Mouse (Mus musculus) C2C12 (cell line): ENCODE measurements around the gene Gas6. TPM values are rescaled to one million over a fixed set of nuclear protein-coding genes. Genes with fewer than 3 reads are reported as not detected.

Experiments used
- H3K27me3 ChIP-seq: one replicate; pipeline ENCODE4 v1.6.1; 2011; ENCODE audit not compliant: control insufficient read depth, insufficient read depth, insufficient read length
- H3K36me3 ChIP-seq: one replicate; pipeline ENCODE4 v1.6.1; 2011; ENCODE audit not compliant: control insufficient read depth, insufficient read depth
- H3K4me3 ChIP-seq: one replicate; pipeline ENCODE4 v1.5.1; 2011; ENCODE audit warnings: mild to moderate bottlenecking, control low read depth; ENCODE audit not compliant: poor library complexity, insufficient read depth, severe bottlenecking
- H3K79me2 ChIP-seq: one replicate; pipeline ENCODE4 v1.6.1; 2011; ENCODE audit not compliant: control insufficient read depth, insufficient read depth
- H3K79me3 ChIP-seq: one replicate; pipeline ENCODE4 v1.6.1; 2011; ENCODE audit warnings: low read depth, control low read depth
- H3ac ChIP-seq: one replicate; pipeline ENCODE3; 2011; ENCODE audit warnings: low read depth; ENCODE audit not compliant: control insufficient read depth, insufficient read length
- CEBPB ChIP-seq: IDR thresholded peaks from one replicate; pipeline ENCODE4 v1.6.1; 2011; ENCODE audit warnings: low read depth, mild to moderate bottlenecking, control low read depth, moderate library complexity
- CTCF ChIP-seq: IDR thresholded peaks from one replicate; pipeline ENCODE4 v1.5.1; 2011; ENCODE audit not compliant: control insufficient read depth, insufficient read depth, insufficient read length
- FOSL1 ChIP-seq: IDR thresholded peaks from one replicate; pipeline ENCODE4 v1.8.0; 2011; ENCODE audit warnings: mild to moderate bottlenecking, low read length; ENCODE audit not compliant: poor library complexity, insufficient read depth, severe bottlenecking
- MAX ChIP-seq: IDR thresholded peaks from one replicate; pipeline ENCODE4 v1.6.1; 2011; ENCODE audit warnings: mild to moderate bottlenecking, control low read depth
- MYOD1 ChIP-seq: IDR thresholded peaks from one replicate; pipeline ENCODE4 v1.6.1; 2011; ENCODE audit warnings: low read depth; ENCODE audit not compliant: control insufficient read depth, insufficient read length
- MYOG ChIP-seq: IDR thresholded peaks from one replicate; pipeline ENCODE4 v1.6.1; 2011; ENCODE audit not compliant: control insufficient read depth, insufficient read length; ENCODE audit errors: extremely low read depth
- USF1 ChIP-seq: IDR thresholded peaks from one replicate; pipeline ENCODE4 v1.6.1; 2011; ENCODE audit warnings: low read depth, mild to moderate bottlenecking, control low read depth, moderate library complexity
- polyA plus RNA-seq: library from polyadenylated mRNA; unstranded; fragments of >200 nt; fragmentation: generic; extraction: Trizol; gene quantifications from one replicate; pipeline ENCODE4 v1.2.1, GENCODE M21; 2012; ENCODE audit warnings: missing spikeins

The Gas6 gene
- polyA plus RNA-seq, 1 experiment = 0.73 TPM

DNA sequence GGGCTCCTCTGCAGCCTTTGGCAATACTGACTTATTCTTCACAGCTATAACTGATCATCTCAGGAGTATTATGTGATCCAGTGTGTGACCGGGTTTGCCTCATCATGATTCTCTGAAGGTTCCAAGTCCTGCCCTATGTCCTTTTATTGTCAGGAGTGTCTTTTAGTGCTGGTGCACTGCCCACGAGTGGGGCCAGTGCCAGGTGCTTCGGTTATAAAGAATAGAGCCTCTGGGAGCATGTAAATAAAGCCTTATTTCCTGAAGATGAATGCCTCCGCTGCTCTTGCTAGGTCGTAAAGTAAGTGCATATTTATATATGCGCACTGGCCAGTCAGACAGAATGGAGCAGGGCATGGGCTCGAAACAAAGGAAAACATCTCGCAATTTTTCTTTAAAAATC lies 38.8 kb upstream of the Gas6 start:
- Histone ChIP-seq H3K79me3 (no peaks in the 10 kb centered on the region), H3K36me3 (no peaks in the 10 kb centered on the region), H3K27me3 (no peaks in the 10 kb centered on the region), H3K79me2 (no peaks in the 10 kb centered on the region), H3K4me3 (no peak overlapping the region), H3ac (no peak overlapping the region)
- TF ChIP-seq CTCF (no peak), MYOG (no peak), MAX (no peak), USF1 (no peak), CEBPB (no peak), MYOD1 (no peak), FOSL1 (no peak)

GRCm38 (mm10) chr8:13531602-13532171 lies 37.4 kb upstream of the Gas6 start:
- no peaks in the 10 kb centered on the region for H3K27me3 ChIP-seq
- H3K4me3 ChIP-seq = no peak overlapping the region
- H3ac ChIP-seq = no peak overlapping the region
- no peaks in the 10 kb centered on the region for H3K36me3 ChIP-seq
- no peaks in the 10 kb centered on the region for H3K79me2 ChIP-seq
- TF ChIP-seq MAX (no peak), CEBPB (no peak), FOSL1 (no peak), USF1 (no peak), MYOG (no peak)
- no peaks in the 10 kb centered on the region for H3K79me3 ChIP-seq

- no peaks in the 10 kb centered on the region for H3K79me2 ChIP-seq
- no peak overlapping the region for H3K4me3 ChIP-seq
- H3K27me3 ChIP-seq = no peaks in the 10 kb centered on the region
- TF ChIP-seq MAX = peak; percentile 22
- TF ChIP-seq USF1 = peak; percentile 76
- TF ChIP-seq CTCF = no peak
- no peak for TF ChIP-seq FOSL1
- H3K79me3 ChIP-seq = no peaks in the 10 kb centered on the region
- H3ac ChIP-seq = no peak overlapping the region
- no peaks in the 10 kb centered on the region for H3K36me3 ChIP-seq
Measured at GRCm38 (mm10) chr8:13530941-13531340, 36.7 kb upstream of the Gas6 start.

DNA sequence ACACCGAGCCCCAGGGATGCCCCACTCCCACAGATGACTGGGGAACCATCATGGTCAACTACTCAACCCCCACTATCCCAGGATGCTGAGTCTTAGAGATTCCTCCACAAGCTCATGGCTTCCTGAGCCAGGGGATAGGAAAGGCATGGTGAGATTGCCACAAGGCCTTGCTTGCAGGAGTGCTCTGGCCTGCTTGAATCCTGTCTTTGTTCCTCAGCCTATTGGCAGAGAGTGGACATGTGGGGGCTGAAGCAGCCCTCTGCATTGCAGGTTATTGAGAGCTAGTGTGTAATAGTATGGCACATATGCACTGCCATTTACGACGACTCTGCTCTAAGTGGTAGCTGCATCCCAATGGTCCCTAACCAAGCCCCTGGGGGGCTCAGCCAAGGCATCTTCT lies 36.1 kb upstream of the Gas6 start:
- no peak overlapping the region for H3ac ChIP-seq
- no peak overlapping the region for H3K4me3 ChIP-seq
- no peak for TF ChIP-seq CTCF
- TF ChIP-seq MYOD1 = no peak
- TF ChIP-seq MYOG = no peak
- no peak for TF ChIP-seq MAX
- no peak for TF ChIP-seq FOSL1
- TF ChIP-seq CEBPB = no peak
- no peak for TF ChIP-seq USF1
- no peaks in the 10 kb centered on the region for H3K79me2 ChIP-seq
- no peaks in the 10 kb centered on the region for H3K27me3 ChIP-seq
- H3K36me3 ChIP-seq = no peaks in the 10 kb centered on the region
- H3K79me3 ChIP-seq = no peaks in the 10 kb centered on the region

DNA sequence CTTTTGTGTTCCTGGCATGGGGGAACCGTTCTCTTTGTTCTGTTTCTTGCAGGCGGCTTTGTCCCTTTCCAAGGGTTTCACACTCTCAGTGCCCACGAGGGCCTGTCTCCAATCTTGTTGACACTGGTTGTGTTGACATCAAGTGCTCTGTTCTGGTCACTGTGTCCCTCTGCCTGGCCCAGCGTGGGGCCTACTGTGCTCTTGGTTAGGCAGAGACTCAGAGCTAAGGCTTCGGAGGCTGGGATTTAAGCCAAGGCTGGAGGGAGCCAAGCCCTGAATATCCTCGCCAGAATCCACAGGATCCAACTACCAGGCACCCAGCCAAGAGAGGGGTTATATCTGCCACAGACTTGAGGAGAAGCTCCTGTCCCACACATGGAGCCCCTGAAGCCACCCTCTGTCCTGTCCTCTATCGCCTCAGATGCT lies 35.6 kb upstream of the Gas6 start:
- Histone ChIP-seq H3K36me3 (no peaks in the 10 kb centered on the region), H3K27me3 (no peaks in the 10 kb centered on the region), H3K4me3 (no peak overlapping the region)

DNA sequence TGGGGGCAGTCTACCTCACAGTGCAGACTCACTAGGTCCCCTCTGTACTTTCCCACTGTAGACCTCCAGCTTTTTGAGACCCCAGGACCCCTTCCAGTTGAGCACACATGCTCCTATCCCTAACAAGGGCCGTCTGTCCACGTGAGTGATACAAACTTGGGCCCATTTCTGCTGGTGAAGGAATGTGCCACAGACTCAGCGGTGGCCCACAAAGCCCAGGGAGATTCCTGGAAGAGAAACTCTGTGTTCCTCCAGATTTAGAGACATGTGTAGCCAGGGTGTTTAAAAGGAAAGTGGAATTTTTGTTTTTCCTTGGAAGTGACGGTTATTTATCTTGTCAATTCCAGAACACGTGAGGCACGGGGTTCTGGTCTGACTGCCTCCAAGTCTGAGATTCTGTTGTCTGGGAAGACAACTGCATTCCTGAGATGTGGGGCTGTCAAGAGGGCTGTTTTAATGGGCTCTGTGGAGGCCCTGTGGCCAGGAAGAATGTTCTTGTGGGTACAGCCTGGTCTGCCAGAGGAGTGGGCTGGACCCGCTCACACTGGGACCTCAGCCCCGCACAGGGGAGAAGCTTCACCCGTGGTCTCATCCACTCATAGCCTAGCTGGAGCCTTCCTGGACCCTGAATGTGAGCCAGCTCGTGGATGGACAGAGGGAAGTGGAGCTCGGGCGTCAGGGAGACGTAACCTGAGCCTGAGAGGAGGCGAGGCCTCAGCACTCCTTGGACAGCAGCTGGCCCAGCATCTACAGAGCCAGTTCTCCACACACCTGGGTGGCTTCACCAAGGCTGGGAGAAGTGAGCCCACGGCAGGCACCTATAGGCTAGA lies 34.9 kb upstream of the Gas6 start:
- Histone ChIP-seq H3K79me2 (no peaks in the 10 kb centered on the region), H3K4me3 (no peak overlapping the region), H3K27me3 (peaks cover 5% of the 10 kb centered on the region), H3ac (peak overlapping the region; percentile 23), H3K79me3 (no peaks in the 10 kb centered on the region), H3K36me3 (no peaks in the 10 kb centered on the region)
- TF ChIP-seq CTCF = no peak
- no peak for TF ChIP-seq FOSL1
- TF ChIP-seq MYOD1 = peak; percentile 3
- TF ChIP-seq USF1 = peak; percentile 7

More for the DNA sequence above, 35.6 kb upstream of the Gas6 start:
- Histone ChIP-seq H3K79me3 (no peaks in the 10 kb centered on the region), H3ac (no peak overlapping the region), H3K79me2 (no peaks in the 10 kb centered on the region)
- TF ChIP-seq MAX (no peak), MYOD1 (no peak)
